Mouse (Mus musculus) adrenal gland, postnatal 36 days (tissue): ENCODE results near the gene Vat1. TPM values are rescaled to one million over a fixed set of nuclear protein-coding genes. Genes with fewer than 3 reads are reported as not detected.
"Not testable (repeated sequence)": the region's sequence is repeated elsewhere in the genome, so short reads cannot be mapped to it uniquely, and the experiment has no call there.

Source experiments
- DNase-seq, 2 experiments: peaks; one replicate each; pipeline ENCODE4 v3.0.0; 2021; ENCODE audit warnings: mixed read lengths in 1 of 2
- long read RNA-seq, 2 experiments: library from polyadenylated mRNA; stranded (forward); transcript quantifications; one replicate each; pipeline ENCODE4 v2.0.0; 2021; ENCODE audit warnings: borderline sequencing depth in 2 of 2
- total RNA-seq, 2 experiments: library from RNA; stranded (reverse); gene quantifications; 2 replicates each; pipeline ENCODE4 v1.2.3; 2021

Vat1 gene
- 100 to 1,000 TPM; 123 to 141 TPM for total RNA-seq
- long read RNA-seq, experiment 1, transcript Vat1-201 (6 exons, 2,766 nt) = major isoform, 11 of 39 reads
- long read RNA-seq, experiment 1, partial matches to known transcripts = 1 of 39 reads
- long read RNA-seq, experiment 1, other reads (novel, unspliced or antisense) = 27 of 39 reads
- long read RNA-seq, experiment 2, transcript Vat1-201 (6 exons, 2,766 nt) = major isoform, 22 of 28 reads
- long read RNA-seq, experiment 2, partial matches to known transcripts = 0 of 28 reads
- long read RNA-seq, experiment 2, other reads (novel, unspliced or antisense) = 6 of 28 reads

DNA sequence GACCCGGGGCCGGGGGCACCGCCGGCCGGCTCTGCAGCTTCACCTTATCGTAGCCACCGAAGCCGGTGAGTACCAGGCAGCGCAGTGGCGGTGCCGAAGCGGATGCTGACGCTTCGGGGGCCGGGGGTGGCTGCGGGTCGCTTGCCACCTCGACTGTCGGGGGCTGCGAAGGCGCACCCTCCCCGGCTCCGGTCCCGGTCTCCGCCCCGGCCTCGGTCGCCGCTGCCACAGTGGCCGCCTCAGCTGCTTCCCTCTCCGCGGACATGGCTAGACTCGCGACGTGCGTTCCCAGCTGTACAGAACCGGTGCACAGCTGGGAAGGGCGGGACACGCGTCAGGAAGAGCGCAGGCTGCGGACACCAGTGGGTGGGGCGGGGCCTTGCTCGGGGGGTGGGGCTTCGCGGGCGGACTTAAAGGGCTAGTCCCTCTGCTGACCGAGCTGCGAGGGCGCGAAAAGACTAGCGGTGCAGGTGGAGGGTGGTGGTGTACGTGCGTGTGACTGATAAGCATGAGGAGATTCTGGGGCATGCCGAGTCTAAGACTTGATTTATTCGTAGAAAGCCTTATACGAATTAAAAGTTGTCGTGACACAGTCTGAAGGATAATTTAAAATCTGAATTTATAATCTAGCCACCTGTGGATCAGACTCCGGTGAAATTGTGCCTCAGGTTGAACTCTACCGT is at the start of gene Vat1:
Gene Vat1, minus strand, starts transcription at position 362 of the 683 bp plus-strand sequence.
- DNase-seq = peak; percentile 83 to 91

DNA sequence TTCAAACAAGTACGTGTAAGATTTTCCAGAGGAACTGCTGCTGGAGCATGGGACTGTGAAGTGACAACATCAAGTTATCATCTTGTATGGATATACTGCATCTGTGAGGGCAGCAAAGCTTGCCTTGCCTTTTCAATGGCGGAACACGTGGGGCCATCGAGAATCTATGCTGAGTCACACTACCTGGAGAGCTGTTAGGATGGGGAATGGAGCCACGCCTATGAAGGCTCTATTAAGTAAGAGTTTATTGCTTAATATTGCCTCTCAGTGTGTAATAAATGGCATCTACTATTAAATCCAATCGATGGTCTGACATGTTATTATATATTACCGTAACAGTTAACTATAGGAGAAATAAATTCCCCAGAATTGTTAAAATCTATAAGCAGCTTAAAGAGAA is 41.1 kb upstream of the Vat1 start:
- DNase-seq = no peak

DNA sequence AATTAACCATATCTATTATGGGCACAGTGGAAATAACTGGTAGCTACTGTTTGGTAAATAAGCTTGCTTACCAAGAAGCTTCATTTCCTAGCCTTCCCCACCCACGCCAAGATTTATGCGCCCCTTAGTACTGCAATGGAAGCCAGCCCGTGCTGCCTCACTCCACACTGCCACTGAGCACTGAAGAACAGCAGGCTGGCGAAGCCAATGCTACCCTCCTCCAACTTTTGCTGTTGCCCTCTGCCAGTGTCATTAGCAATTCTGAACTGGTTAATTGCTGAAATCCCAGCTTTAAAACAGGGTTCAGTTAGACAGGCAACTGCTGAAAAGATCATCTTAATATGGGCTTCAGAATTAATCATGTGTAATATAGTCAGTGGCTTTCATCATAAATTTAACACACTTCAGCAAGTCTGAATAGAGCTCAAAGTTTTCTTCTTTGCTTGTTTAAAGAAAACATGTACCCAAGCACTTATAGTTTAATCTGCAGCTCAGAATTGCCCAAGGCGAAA is 40.3 kb upstream of the Vat1 start:
- no peak for DNase-seq

GRCm38 (mm10) chr11:101486126-101486525 is 20.1 kb upstream of the Vat1 start:
- DNase-seq = no peak

DNA sequence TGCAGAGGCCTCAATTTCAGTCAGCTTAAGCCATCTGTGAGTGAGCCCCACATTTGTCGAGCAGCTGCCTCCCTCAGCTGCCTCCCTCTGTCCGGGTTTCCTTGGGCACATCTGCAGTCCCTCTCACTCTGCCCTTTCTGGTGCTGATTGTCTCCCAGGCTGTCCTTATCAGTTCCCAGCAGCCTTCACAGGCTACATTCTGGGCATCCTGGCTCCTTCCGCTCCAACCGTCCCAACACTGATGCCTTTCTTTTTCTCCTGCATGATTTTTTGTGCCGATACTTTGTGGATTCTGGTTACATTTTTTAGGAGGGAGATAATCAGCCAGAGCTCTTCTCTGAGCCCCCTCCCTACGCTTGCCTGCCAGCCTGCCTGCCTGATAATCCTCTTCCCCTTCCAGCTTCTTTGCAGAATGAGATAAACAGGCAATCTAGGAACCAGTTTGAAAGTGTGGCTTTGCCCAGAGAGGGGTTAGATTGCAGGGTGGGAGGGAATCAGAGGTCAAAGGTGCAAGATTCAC is 19.5 kb upstream of the Vat1 start:
- DNase-seq = no peak

DNA sequence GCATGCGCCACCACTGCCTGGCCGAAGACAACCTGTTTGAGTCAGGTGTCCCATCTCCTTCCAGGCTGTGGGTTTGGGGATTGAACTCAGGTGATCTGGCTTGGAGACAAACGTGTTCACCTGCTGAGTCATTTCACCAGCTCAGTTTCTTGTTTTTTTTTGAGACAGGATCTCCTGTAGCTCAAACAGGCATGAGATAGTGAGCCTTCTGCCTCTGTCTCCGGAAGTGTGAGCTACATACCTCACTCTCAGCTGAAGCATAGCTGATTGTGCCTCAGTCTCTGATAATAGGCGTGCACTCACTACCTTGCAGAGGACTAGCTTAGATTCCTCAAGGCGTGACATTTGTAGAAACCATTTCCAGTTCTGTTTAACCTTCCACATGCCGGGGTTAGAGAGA is 18.8 kb upstream of the Vat1 start:
- DNase-seq = no peak

DNA sequence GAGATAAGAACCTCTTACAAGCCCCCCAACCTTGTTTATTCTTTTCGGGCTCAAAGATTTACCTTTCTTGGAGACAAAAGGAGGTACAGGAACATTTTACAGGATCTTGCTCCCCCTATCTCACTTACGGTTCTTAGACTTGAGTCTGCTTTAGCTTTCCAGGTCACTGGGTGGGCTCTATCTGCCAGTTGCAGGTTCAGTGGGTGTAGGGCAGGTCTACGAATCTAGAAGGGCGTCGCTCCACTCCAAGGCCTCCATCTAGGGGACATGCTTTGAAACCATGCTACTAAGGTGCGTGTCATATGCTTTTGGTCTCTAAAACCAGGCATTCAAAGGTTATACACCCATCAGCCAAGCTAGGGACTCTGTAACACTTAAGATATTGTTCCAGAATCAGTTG is 18.2 kb upstream of the Vat1 start:
- DNase-seq = no peak

GRCm38 (mm10) chr11:101483804-101484203 is 17.8 kb upstream of the Vat1 start:
- DNase-seq = no peak

DNA sequence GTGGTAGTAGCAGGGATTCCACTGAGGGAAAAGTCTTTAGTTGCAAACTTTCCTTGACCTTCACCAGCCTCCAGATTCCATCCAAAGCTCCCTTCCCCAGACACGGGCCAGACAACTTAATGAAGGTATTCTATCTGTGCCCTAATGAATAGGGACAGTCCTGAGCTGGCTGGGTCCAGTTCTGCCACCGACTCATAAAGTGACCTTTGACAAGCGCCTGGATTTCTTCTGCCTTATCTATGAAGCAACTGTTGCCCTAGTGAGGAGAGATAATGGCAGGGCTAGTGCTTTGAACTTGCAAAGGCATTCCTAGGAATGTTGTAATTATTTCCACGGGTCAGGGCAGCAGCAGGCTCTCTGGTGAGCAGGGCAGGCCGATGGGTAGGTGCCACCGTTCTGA is 14.9 kb upstream of the Vat1 start:
- DNase-seq = no peak

DNA sequence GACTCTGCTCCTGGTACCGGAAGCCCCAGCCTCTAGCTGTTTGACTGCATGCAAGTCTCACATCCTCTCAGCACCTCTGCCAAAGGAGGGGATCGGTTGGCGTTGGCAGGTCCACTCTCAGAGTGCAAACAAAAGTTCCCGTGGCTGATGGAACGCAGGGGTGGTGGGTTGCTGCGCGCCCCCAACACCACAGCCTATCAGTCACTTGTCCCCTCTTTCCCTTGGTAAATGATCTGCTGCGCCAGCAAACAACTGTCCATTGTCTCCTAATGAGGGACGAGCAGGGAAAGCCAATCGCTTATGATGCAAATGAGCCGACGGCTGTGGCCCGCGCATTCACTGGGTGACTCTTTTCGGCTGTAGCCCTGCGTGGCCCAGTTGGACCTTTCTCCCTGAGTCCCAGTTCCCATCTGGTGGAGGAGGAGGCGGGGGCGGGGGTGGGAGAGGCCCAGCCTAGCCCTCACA is 13.2 kb upstream of the Vat1 start:
- no peak for DNase-seq

GRCm38 (mm10) chr11:101477552-101478211 is 11.7 kb upstream of the Vat1 start:
- DNase-seq = no peak

DNA sequence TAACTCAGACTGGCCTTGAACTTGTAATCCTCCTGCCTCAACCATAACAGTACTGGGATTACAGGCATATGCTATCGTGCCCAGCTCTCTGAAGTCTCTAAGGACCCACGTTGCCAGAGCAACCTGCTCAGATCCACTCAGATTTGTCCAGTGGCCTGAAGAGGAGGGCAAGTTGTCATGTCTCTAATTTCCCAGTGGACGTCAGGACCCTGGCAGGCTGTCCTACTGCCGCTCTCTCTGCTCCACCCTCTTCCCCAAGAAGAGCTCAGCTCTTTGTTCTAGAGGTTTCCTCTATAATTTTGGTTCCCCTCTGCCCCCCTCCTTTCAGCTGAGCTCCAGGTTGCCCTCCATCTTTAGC is 11.1 kb upstream of the Vat1 start:
- DNase-seq = no peak

GRCm38 (mm10) chr11:101476361-101476760 is 10.3 kb upstream of the Vat1 start:
- DNase-seq = not testable (repeated sequence)

- DNase-seq = no peak
These were observed 8.3 kb upstream of the Vat1 start for GRCm38 (mm10) chr11:101474298-101474697.

DNA sequence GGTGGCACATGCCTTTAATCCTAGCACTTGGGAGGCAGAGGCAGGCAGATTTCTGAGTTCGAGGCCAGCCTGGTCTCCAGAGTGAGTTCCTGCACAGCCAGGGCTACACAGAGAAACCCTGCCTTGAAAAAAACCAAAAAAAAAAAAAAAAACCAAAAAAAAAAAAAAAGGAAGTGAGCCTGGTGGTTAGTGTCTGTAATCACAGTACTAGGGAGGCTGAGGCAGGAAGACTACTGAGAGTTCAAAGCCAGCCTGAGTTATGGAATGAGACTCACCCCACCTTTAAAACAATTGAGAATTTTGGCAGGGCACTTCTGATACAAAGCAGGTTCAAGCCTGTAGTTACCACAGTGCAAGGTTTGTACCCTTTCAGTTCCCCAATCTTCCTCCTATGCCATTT is 7.7 kb upstream of the Vat1 start:
- DNase-seq = not testable (repeated sequence)

DNA sequence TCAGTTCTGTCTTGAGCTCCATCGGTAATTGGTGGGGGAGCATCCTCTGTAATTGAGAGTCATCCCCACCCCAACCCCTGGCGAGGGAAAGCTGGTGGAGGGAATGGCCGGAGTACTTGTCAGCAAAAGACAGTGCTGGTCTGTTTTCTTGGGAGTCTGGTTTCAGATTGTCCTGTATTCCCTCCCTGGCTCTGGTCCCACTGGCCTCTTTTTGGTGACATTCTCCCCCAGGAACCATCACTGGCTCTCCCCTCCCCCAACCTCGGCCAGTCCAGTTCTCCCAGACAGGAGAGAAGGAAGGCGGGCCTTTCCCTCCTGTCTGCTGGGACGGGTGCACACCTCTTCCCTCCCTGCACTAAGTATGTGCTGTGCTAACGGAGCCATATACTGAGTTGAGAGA is 6.3 kb upstream of the Vat1 start:
- DNase-seq = no peak

DNA sequence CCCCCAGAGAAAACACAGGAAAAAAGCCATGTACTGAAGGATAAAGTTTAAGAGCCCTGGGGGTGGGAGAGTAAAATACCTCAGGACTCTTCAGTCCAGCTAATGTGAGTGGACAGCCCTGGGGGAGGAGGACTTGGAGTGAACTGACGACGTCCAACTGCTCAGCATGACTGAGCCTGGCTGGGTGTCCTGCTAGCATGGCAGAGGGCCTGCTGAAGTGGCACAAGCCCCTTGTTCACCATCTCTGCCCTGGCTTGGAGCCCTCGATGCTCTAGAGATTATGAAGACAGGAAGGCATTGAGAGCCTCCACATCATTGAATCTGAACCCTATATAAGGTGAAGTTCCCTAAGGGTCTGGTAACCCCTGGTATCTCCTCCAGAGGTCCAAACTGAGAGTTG is 5.9 kb upstream of the Vat1 start:
- DNase-seq = no peak

DNA sequence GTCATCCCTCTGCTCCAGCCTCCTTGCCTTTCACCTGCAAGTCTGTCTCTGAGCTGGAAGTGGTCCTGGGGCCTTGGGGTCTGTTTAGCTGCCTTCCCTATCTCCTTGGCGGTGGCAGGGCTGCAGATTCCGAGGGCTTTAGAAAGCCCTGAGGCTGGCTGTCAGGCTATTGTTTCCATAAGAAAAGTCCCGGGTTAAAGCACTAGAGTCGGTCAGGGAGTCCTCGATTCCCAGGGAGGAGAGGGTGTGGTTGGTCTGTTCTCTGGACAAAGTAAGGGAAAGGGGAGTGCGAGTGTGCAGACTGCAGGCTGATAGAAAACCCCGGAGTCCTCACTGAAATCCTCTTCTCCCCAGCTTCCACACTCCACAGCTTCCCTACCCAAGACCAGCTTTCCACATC is 4.2 kb upstream of the Vat1 start:
- DNase-seq = no peak

GRCm38 (mm10) chr11:101469155-101469554 is 3.1 kb upstream of the Vat1 start:
- DNase-seq = no peak

GRCm38 (mm10) chr11:101468731-101469130 is 2.7 kb upstream of the Vat1 start:
- no peak for DNase-seq

DNA sequence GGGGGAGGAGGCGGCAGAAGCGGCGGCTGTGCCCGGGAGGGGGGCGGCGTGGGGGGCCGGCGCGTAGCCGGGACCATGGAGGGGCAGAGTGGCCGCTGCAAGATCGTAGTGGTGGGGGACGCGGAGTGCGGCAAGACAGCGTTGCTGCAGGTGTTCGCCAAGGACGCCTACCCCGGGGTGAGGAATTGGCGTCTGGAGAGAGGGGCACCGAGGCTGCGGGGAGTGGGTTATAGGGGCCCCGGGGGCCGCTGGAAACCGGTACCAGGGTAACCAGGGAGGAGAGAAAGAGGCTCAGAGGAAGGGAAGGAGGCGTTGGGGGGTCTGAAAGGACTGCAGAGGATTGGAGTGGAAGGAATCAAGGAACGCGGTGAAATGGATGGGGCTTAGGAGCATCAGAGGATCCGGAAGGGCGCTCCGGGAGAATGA is 2.2 kb upstream of the Vat1 start:
- DNase-seq = no peak

GRCm38 (mm10) chr11:101467477-101468262 is 1.6 kb upstream of the Vat1 start:
- peak; percentile 76 to 87 for DNase-seq
